Mouse (Mus musculus) neural tube, embryonic 11.5 days (tissue): ENCODE measurements around the gene Gsx1. TPM values are rescaled to one million over a fixed set of nuclear protein-coding genes. Genes with fewer than 3 reads are reported as not detected.

Experiments
- ATAC-seq: fragments of 200-750 bp; cut with Nextera tagmentation; 2 replicates; pipeline ENCODE4 v1.8.0; 2017; ENCODE audit warnings: moderate number of reproducible peaks, mild to moderate bottlenecking, moderate TSS enrichment, moderate library complexity; ENCODE audit not compliant: insufficient read depth, low FRiP score, low TSS enrichment
- DNase-seq: peaks from one replicate; pipeline ENCODE4 v3.0.0-alpha.2; 2015; ENCODE audit warnings: low spot score
- H3K27ac ChIP-seq: fragments of 300-500 bp; sonication (generic); 2 replicates; pipeline ENCODE4 v1.5.1; 2014; ENCODE audit warnings: low read depth, mild to moderate bottlenecking, low read length
- H3K27me3 ChIP-seq: fragments of 300-500 bp; sonication (generic); 2 replicates; pipeline ENCODE4 v1.6.1; 2014; ENCODE audit warnings: mild to moderate bottlenecking, low read length, mixed read lengths; ENCODE audit not compliant: control insufficient read depth, insufficient read depth
- H3K36me3 ChIP-seq: fragments of 300-500 bp; sonication (generic); 2 replicates; pipeline ENCODE4 v1.6.1; 2014; ENCODE audit warnings: mild to moderate bottlenecking, low read length, moderate library complexity, mixed read lengths; ENCODE audit not compliant: control insufficient read depth, insufficient read depth
- H3K4me1 ChIP-seq: fragments of 300-500 bp; sonication (generic); 2 replicates; pipeline ENCODE4 v1.6.1; 2014; ENCODE audit warnings: low read length, mixed read lengths; ENCODE audit not compliant: control insufficient read depth, insufficient read depth
- H3K4me2 ChIP-seq: fragments of 300-500 bp; sonication (generic); 2 replicates; pipeline ENCODE4 v1.6.1; 2014; ENCODE audit warnings: low read depth, mild to moderate bottlenecking, moderate library complexity
- H3K4me3 ChIP-seq: fragments of 300-500 bp; sonication (generic); 2 replicates; pipeline ENCODE4 v1.5.1; 2014; ENCODE audit warnings: low read depth, low read length
- H3K9ac ChIP-seq: fragments of 300-500 bp; sonication (generic); 2 replicates; pipeline ENCODE4 v1.6.1; 2014; ENCODE audit warnings: mild to moderate bottlenecking, low read length
- H3K9me3 ChIP-seq: fragments of 300-500 bp; sonication (generic); 2 replicates; pipeline ENCODE4 v1.6.1; 2016; ENCODE audit warnings: low read length; ENCODE audit not compliant: control insufficient read depth
- WGBS: fragments of 180-500 bp; shearing (Covaris S2); extraction: QIAGEN DNeasy Blood & Tissue Kit; methylation state at CpG from one replicate; pipeline ENCODE4 v1.1.7; 2014; 5-methylcytosine and 5-hydroxymethylcytosine counted together
- polyA plus RNA-seq: library from polyadenylated mRNA; unstranded; fragments of >200 nt; fragmentation: Nextera tagmentation; extraction: Ambion mirVana; gene quantifications from 2 replicates; pipeline ENCODE4 v1.2.1, GENCODE M21; 2014

Gene Gsx1
- 11.3 and 12.8 TPM in 2 replicates for polyA plus RNA-seq

DNA sequence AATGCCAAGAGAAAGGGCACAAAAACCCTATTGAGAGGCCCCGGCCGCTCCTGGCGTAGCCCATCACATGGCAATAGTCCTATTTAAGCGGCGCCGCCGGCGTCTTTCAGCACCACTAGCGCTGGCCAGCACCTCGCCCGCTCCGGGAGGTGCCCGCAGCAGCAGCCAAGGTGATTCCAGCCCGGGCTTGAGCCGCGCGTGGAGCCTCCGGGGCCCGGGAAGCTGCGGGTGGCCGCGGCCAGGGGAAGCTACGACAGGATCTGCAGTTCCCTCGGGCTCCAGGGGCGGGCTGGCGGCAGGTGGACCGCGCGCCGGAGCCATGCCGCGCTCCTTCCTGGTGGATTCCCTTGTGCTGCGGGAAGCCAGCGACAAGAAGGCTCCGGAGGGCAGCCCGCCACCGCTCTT is at the start of gene Gsx1:
Gene Gsx1, plus strand, starts transcription at position 126 of the 405 bp plus-strand sequence.
- DNase-seq, result peak; percentile 85
- 0% methylated on average over 37 of the region's 37 CpGs for WGBS
- no peaks in the 10 kb centered on the region for H3K9me3 ChIP-seq
- H3K4me3 ChIP-seq, result peak within 1 kb of the TSS; percentile 48
- H3K36me3 ChIP-seq, result no peaks in the 10 kb centered on the region
- H3K9ac ChIP-seq, result peak within 1 kb of the TSS; percentile 62
- H3K27ac ChIP-seq, result 0 out of 2 replicates have a peak within 1 kb of the TSS, but pooled peaks have one; percentile 20
- H3K4me2 ChIP-seq, result peak within 1 kb of the TSS; percentile 45
- peak; percentile 45 for ATAC-seq
- peaks cover 11% of the 10 kb centered on the region for H3K4me1 ChIP-seq
- peaks cover 85% of the 10 kb centered on the region for H3K27me3 ChIP-seq

DNA sequence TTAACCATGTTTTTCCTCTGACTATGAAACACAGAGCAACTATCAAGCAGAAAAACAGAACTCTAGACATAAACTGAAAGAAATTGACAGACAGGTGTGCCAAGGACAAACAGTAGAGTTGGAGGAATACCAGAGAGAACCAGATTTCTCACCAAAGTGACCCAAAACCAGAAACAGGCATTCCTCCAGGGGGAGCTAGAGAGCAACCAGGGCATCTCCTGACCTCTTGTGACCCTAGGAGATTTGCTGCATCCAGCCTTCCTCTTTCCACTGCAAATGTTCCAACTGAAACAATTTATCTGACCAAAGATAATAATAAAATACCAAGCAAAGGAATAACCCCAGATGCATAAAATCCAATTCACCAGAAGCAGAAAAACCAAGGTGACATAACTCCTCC is 41.2 kb upstream of the Gsx1 start:
- Histone ChIP-seq H3K9ac (no peak overlapping the region), H3K27me3 (peaks cover 3% of the 10 kb centered on the region; the same call in 1 of the 2 replicates), H3K27ac (no peak overlapping the region), H3K9me3 (no peaks in the 10 kb centered on the region), H3K4me1 (no peaks in the 10 kb centered on the region), H3K4me2 (no peak overlapping the region), H3K36me3 (no peaks in the 10 kb centered on the region), H3K4me3 (no peak overlapping the region)
- DNase-seq, result no peak
- no peak for ATAC-seq

DNA sequence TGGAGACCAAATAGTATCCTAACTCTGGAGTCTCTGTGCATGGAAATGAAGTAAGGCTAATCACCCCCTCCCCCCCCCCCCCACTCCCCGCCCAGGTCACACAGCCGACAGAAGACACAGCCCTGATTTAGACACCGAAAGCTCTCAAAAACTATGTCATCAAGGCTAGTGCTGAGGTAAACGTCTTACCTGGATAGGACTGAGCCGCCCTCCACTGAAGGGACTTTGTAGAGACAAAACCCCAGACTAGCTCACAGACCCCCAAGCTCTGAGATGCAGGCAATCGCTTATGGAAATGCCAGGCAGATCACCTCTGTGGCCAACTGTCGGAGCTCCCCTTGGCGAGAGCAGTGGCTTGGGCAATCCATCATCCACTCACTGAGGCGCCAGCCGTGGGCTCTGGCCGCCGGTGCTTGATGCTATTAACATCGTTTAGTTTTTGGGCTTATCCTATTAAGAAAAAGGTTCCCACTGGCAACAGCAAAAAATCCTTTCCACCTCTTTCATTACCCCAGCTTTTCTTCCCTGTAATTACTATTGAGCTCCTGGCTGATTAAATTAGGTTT is 33.6 kb upstream of the Gsx1 start:
- DNase-seq, result peak; percentile 72
- Histone ChIP-seq H3K4me1 (peaks cover 16% of the 10 kb centered on the region), H3K4me3 (no peak overlapping the region), H3K36me3 (no peaks in the 10 kb centered on the region), H3K27me3 (peaks cover 14% of the 10 kb centered on the region), H3K9me3 (no peaks in the 10 kb centered on the region), H3K4me2 (peak overlapping the region; percentile 24), H3K9ac (no peak overlapping the region), H3K27ac (no peak overlapping the region)
- 2% methylated on average over 13 of the region's 13 CpGs for WGBS
- peak; percentile 67 for ATAC-seq

DNA sequence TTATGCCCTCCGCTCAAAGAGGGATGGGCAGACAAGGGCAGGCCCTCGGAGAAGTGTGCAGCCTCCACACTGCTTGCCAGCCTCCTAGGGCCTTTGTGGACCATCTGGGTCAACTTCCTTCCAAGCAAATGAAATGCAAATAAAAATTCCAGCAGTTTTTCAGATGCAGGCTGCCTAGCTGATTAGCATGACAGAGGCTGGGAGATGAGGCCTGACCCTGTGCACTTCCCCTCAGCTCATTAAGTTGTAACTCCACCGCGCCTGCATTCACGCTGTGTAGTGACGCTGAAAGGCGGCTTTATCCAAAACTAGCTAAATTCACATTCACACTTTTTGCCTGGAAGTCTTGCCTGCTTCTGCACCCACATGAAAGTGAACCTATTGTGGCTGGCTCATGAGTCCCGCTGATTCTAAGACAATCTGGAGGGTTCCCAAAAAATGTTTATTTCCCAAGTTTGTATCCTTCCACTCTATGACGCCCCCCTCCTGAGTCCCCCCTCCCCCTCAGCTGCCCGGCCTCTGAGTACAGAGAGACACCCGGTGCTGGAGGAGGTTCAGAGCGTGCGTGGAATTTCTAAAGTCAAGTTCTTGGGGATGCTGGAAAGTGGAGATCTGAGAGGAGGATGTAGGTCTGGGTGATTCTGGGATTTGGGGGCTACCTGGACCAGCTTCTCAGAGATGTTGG is 32.9 kb upstream of the Gsx1 start:
- DNase-seq, result peak; percentile 80
- H3K4me1 ChIP-seq, result peaks cover 16% of the 10 kb centered on the region
- H3K9me3 ChIP-seq, result no peaks in the 10 kb centered on the region
- no peaks in the 10 kb centered on the region for H3K36me3 ChIP-seq
- no peak overlapping the region for H3K9ac ChIP-seq
- 3% methylated on average over 13 of the region's 13 CpGs for WGBS
- H3K27me3 ChIP-seq, result peaks cover 14% of the 10 kb centered on the region
- peak overlapping the region; percentile 21 for H3K4me2 ChIP-seq
- ATAC-seq, result peak; percentile 94
- H3K27ac ChIP-seq, result peak overlapping the region; percentile 69; the same call in 1 of the 2 replicates
- H3K4me3 ChIP-seq, result no peak overlapping the region

DNA sequence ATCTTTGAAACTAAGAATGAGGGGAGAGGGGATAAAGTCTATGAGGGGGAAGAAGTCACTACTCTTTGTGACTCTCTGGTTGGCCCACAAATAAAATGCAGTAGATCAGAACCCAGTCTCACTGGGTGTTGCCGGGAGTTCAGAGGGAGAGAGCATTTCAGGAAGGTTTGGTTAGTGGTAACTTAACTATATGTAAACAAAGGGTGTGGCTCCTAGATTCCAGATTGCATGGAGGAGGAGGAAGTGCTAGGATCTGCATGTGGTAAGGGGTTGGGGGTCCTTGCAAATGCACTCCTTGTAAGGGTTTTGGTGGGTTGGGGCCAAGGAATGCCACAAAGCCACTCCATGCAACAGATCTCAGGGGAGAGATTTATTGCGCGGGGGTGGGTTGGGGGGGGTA is 32.1 kb upstream of the Gsx1 start:
- peak overlapping the region; percentile 69 for H3K27ac ChIP-seq
- H3K4me2 ChIP-seq, result no peak overlapping the region; the same call in 1 of the 2 replicates
- DNase-seq, result no peak
- 15% methylated on average over 3 of the region's 3 CpGs for WGBS
- no peak overlapping the region for H3K4me3 ChIP-seq
- H3K4me1 ChIP-seq, result peaks cover 16% of the 10 kb centered on the region
- H3K9me3 ChIP-seq, result no peaks in the 10 kb centered on the region
- H3K27me3 ChIP-seq, result peaks cover 14% of the 10 kb centered on the region
- no peak overlapping the region for H3K9ac ChIP-seq
- no peaks in the 10 kb centered on the region for H3K36me3 ChIP-seq
- ATAC-seq, result no peak

DNA sequence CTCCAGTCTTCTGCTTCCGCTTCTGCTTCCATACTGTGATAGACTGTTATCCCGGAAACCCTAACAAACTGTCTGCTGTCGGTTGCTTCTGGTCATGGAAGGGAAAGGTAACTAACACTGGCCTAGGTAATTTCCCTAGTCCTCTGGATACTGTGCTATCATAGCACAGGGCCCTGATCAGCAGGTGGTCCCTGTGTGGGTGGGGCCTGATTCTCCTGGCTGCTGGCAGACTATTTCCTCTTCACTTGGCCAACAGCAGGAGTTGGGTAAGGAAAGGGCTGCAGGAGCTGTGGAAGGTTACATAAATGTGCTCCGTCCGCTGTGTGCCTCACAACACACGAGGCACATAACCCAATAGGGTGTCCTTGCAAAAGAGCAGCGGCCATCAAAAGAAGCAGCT is 31.1 kb upstream of the Gsx1 start:
- H3K9me3 ChIP-seq, result no peaks in the 10 kb centered on the region
- H3K36me3 ChIP-seq, result no peaks in the 10 kb centered on the region
- H3K27me3 ChIP-seq, result peaks cover 11% of the 10 kb centered on the region; the same call in 1 of the 2 replicates
- no peak for ATAC-seq
- H3K4me1 ChIP-seq, result peaks cover 16% of the 10 kb centered on the region
- H3K4me3 ChIP-seq, result no peak overlapping the region
- no peak overlapping the region for H3K27ac ChIP-seq
- no peak overlapping the region for H3K9ac ChIP-seq
- 71% methylated on average over 7 of the region's 7 CpGs for WGBS
- H3K4me2 ChIP-seq, result no peak overlapping the region
- DNase-seq, result no peak

DNA sequence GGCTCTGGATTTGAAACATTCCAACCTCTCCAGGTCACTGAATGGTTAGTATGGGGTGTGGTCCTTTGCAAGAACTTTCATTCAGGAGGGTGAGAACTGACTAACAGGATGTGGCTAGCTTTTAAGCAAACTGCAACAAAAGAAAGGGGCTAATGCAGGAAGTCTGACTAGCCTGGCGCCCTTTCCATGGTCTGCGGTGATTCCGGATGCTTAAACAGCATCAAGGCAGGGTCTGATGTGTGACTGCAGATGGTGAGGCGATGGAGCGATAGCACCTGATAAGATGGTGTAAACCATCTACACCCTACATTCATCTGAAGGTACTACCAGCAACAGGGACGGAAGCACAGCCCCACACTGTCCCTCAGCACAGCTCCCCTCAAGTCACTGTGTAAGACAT is 29.2 kb upstream of the Gsx1 start:
- Histone ChIP-seq H3K36me3 (no peaks in the 10 kb centered on the region), H3K27ac (no peak overlapping the region), H3K4me2 (no peak overlapping the region), H3K9ac (no peak overlapping the region), H3K4me3 (no peak overlapping the region), H3K9me3 (no peaks in the 10 kb centered on the region), H3K4me1 (peaks cover 16% of the 10 kb centered on the region), H3K27me3 (peaks cover 8% of the 10 kb centered on the region; the same call in 1 of the 2 replicates)
- no peak for DNase-seq
- no peak for ATAC-seq
- 89% methylated on average over 6 of the region's 6 CpGs for WGBS

DNA sequence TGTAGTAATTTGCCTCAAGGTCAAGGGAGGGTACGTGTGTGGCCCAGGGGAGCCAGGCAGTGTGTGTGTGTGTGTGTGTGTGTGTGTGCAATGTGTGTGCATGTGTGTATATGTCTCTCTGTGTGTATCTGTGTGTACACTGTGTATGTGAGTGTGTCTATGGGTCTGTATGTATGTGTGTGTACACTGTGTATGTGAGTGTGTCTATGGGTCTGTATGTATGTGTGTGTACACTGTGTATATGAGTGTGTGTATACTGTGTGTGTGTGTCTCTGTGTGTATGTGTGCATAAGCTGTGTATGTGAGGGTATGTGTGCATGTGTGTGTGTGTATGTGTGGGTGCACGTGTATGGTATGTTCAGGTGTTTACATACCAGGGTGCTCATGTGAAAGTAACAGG is 28.7 kb upstream of the Gsx1 start:
- peaks cover 7% of the 10 kb centered on the region; the same call in 1 of the 2 replicates for H3K27me3 ChIP-seq
- no peaks in the 10 kb centered on the region for H3K36me3 ChIP-seq
- DNase-seq (no peak), ATAC-seq (no peak)
- H3K27ac ChIP-seq, result no peak overlapping the region
- peaks cover 14% of the 10 kb centered on the region for H3K4me1 ChIP-seq
- H3K9ac ChIP-seq, result no peak overlapping the region
- no peak overlapping the region for H3K4me3 ChIP-seq
- 87% methylated on average over 2 of the region's 2 CpGs for WGBS
- H3K9me3 ChIP-seq, result no peaks in the 10 kb centered on the region
- no peak overlapping the region for H3K4me2 ChIP-seq

DNA sequence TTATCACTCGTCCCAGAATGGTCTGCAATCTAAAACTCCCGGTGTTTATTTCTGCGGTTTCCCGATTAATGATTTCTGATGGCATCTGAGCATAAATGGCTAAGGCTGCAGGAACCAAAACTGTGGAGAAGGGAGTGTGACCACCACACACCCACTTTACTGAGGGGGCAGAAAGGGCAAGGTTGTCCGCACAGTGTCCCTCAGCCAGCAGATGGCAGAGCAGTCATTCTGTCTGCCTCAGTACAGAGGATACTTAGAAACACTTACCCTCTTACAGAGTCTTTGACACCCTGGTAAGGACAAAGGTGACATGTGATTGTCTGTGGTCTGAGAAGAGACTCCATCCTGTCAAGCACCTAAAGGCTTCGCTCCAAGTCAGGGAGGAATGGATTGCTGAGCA is 23.4 kb upstream of the Gsx1 start:
- Histone ChIP-seq H3K27ac (no peak overlapping the region), H3K4me3 (no peak overlapping the region), H3K9me3 (no peaks in the 10 kb centered on the region), H3K9ac (no peak overlapping the region), H3K4me1 (no peaks in the 10 kb centered on the region), H3K27me3 (no peaks in the 10 kb centered on the region), H3K36me3 (no peaks in the 10 kb centered on the region), H3K4me2 (no peak overlapping the region)
- ATAC-seq (no peak), DNase-seq (no peak)
- WGBS, result 75% methylated on average over 6 of the region's 6 CpGs
